Mouse (Mus musculus) brain, adult 10 weeks (tissue): Measurements from ENCODE around the gene Abi3bp. TPM values are rescaled to one million over a fixed set of nuclear protein-coding genes. Genes with fewer than 3 reads are reported as not detected.

Source experiments
- polyA plus RNA-seq: library from polyadenylated mRNA; stranded (reverse); fragments of 350-450 nt; fragmentation: Illumina TruSeq; extraction: RNeasy Lipid Tissue Mini Kit (QIAGEN cat#74804); gene quantifications from one replicate; pipeline ENCODE4 v1.2.3, GENCODE M21; 2015; ENCODE audit warnings: low read depth, low replicate concordance

The Abi3bp gene
- polyA plus RNA-seq = 4.7 TPM

GRCm38 (mm10) chr16:56477677-56478574 lies at the start of gene Abi3bp:
Abi3bp (plus strand) TSS chr16:56477878.

GRCm38 (mm10) chr16:56717224-56718200 lies 239.8 kb downstream of the Abi3bp start, which contains the start of gene Tfg:
Tfg (minus strand) TSS chr16:56717450.

Other genes with a start within 250 kb of the Abi3bp start
- 77.9 TPM for gene Tfg, start 239.6 kb downstream of the Abi3bp start, polyA plus RNA-seq